8 mouse cellular contexts compared by ENCODE assay signal in the genomic region with DNA sequence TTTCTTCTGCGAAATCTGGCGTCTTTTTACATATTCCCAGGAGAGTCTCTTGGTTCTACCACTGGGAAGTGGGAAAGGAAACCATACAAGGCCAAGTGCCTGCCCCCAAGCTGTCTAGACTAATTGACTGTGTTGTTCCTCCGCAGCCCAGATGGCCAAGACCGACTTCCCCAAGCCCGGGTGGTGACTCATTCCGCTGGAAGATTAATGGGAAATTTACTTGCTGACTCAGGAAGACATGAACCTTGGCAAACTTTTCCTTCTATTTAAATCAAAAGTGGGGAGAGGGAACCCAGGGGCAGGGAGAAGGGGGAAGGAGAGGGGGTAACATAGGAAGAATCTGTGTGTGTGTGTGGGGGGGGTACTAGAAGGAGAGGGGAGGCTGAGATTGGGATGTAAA. TPM values are rescaled to one million over a fixed set of nuclear protein-coding genes. Genes with fewer than 3 reads are reported as not detected.
A peak's percentile ranks its signal among the peaks of the same experiment; 100 is the strongest.
DNase-seq lines count a peak whose midpoint lies in the region; ATAC-seq and TF ChIP-seq lines count a peak whose summit lies in the region.

No protein-coding gene starts in this region.

- H3K27ac ChIP-seq in embryonic facial prominence, embryonic 15.5 days (replicated peaks) = peak overlapping the region; percentile 29; the same call in 1 of the 2 replicates

- H3K4me2 ChIP-seq in embryonic facial prominence, embryonic 15.5 days (replicated peaks) = 0 out of 2 replicates have a peak overlapping the region, but pooled peaks have one; percentile 1

- intact Hi-C loops in heart, postnatal 25 days (cut with DNase I) = no loop called here

- no peak overlapping the region for H3K9ac ChIP-seq in embryonic facial prominence, embryonic 15.5 days

- H3ac ChIP-seq in C2C12 (ENCODE audit: control insufficient read depth, insufficient read length, low read depth) = no peak overlapping the region

- no peaks in the 10 kb centered on the region for H3K79me3 ChIP-seq in C2C12 (ENCODE audit: low read depth)

- no peaks in the 10 kb centered on the region for H3K79me2 ChIP-seq in C2C12 (ENCODE audit: control insufficient read depth, insufficient read depth)

- H3K36me3 ChIP-seq in C2C12 (ENCODE audit: control insufficient read depth, insufficient read depth) = no peaks in the 10 kb centered on the region
- no peaks in the 10 kb centered on the region for H3K36me3 ChIP-seq in embryonic facial prominence, embryonic 15.5 days

- peaks cover 9% of the 10 kb centered on the region for H3K4me1 ChIP-seq in embryonic facial prominence, embryonic 15.5 days

- ATAC-seq in embryonic facial prominence, embryonic 15.5 days (ENCODE audit: insufficient number of reproducible peaks, low FRiP score, low TSS enrichment, low read depth) = peak; percentile 70
- peak; percentile 76 for ATAC-seq in megakaryocyte progenitor cell, adult 5-6 weeks (replicated peaks; ENCODE audit: poor library complexity)

- peak; percentile 63 to 80 for DNase-seq in adrenal gland, adult 18-20 months (ENCODE audit: low spot score in 2 of 2)
- peak; percentile 78 for DNase-seq in heart, postnatal 25 days (ENCODE audit: low spot score)
- peak; percentile 85 for DNase-seq in layer of hippocampus, adult 9-11 months
- DNase-seq in urinary bladder, adult 2 months (ENCODE audit: low spot score) = peak; percentile 33
- no peak for DNase-seq in thymus, postnatal 0 days (ENCODE audit: low spot score)

- 7% methylated on average over 6 of the region's 6 CpGs for WGBS in embryonic facial prominence, embryonic 15.5 days

- H3K27me3 ChIP-seq in C2C12 (ENCODE audit: control insufficient read depth, insufficient read depth, insufficient read length) = no peaks in the 10 kb centered on the region
- no peaks in the 10 kb centered on the region for H3K27me3 ChIP-seq in embryonic facial prominence, embryonic 15.5 days

- no peaks in the 10 kb centered on the region for H3K9me3 ChIP-seq in embryonic facial prominence, embryonic 15.5 days (replicated peaks)

- no peak for TF ChIP-seq CTCF in C2C12 (IDR thresholded peaks at IDR 0.05; ENCODE audit: control insufficient read depth, insufficient read depth, insufficient read length)

- no peak overlapping the region for H3K4me3 ChIP-seq in C2C12 (ENCODE audit: insufficient read depth, poor library complexity, severe bottlenecking)
- H3K4me3 ChIP-seq in embryonic facial prominence, embryonic 15.5 days (replicated peaks) = no peak overlapping the region

TF ChIP-seq in C2C12, 6 proteins besides CTCF, POLR2A, EP300 and RAD21:
- TF ChIP-seq CEBPB (IDR thresholded peaks at IDR 0.05; ENCODE audit: low read depth) (no peak), FOSL1 (IDR thresholded peaks at IDR 0.05; ENCODE audit: insufficient read depth, low read length, poor library complexity, severe bottlenecking) (peak; percentile 80), MAX (IDR thresholded peaks at IDR 0.05) (peak; percentile 30), MYOD1 (IDR thresholded peaks at IDR 0.05; ENCODE audit: control insufficient read depth, insufficient read length, low read depth) (peak; percentile 10)

RNA-seq across cellular contexts. Expression of a gene that starts 9.4 kb away (rescaled TPM):
- polyA plus RNA-seq in C2C12 (2012; fragmentation: generic; extraction: Trizol) = 32.1 TPM
- 100 to 1,000 TPM in 1 of 2 experiments, 10 to 100 TPM in 1; 92.2 to 113 TPM for total RNA-seq in adrenal gland, adult 18-20 months (2021)
- 68.8 and 74.6 TPM in 2 replicates for polyA plus RNA-seq in embryonic facial prominence, embryonic 15.5 days (2015; fragmentation: Nextera tagmentation; extraction: Ambion mirVana)
- total RNA-seq in heart, postnatal 25 days (2021) = 10 to 100 TPM; 36.7 to 38.3 TPM
- 23.4 and 30.9 TPM in 2 replicates for total RNA-seq in megakaryocyte progenitor cell, adult 5-6 weeks (2015)
- total RNA-seq in megakaryocyte progenitor cell, adult 5-6 weeks (2017) = 9.5 and 20.9 TPM in 2 replicates
- polyA plus RNA-seq in urinary bladder, adult 2 months (2012; rRNA removed) = 62.6 and 68.4 TPM in 2 replicates
- polyA plus RNA-seq in thymus, postnatal 0 days (2015; fragmentation: Nextera tagmentation; extraction: Ambion mirVana) = 43.3 and 54.9 TPM in 2 replicates
